Mouse (Mus musculus): ENCODE data around the gene N4bp3.

DNA sequence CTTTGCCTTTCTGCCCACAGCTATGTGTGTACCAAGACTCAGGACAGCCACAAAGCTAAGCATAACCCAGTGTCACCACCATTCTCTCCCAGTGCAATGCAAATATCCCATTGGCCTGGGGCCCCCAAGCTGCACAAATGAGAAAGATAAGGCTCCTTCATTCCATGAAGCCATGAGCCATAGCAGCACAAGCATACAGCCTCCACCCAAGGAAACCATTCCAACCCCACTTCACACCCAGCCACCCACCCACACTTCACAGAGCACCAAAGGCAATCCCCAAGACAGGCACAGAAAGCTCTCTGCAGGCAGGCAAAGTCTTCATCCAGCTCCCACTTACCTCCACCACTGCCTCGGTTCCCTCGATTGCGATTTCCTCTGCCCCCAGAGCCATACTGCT, 48.4 kb downstream of the N4bp3 start:
- TF ChIP-seq POLR2A (IDR thresholded peaks at IDR 0.05; ENCODE audit: extremely low read depth, insufficient read depth, low read length): no peak
- TF ChIP-seq CTCF (IDR thresholded peaks at IDR 0.05; ENCODE audit: extremely low read depth, insufficient read depth, low read length): no peak
